Mouse (Mus musculus): ENCODE results near the gene Heatr3. TPM values are rescaled to one million over a fixed set of nuclear protein-coding genes. Genes with fewer than 3 reads are reported as not detected.
A peak's percentile ranks its signal among the peaks of the same experiment; 100 is the strongest.
"Not testable (repeated sequence)": the region's sequence is repeated elsewhere in the genome, so short reads cannot be mapped to it uniquely, and the experiment has no call there.

The Heatr3 gene
- polyA plus RNA-seq, 1 experiment from 2014 or later = 50.8 TPM

DNA sequence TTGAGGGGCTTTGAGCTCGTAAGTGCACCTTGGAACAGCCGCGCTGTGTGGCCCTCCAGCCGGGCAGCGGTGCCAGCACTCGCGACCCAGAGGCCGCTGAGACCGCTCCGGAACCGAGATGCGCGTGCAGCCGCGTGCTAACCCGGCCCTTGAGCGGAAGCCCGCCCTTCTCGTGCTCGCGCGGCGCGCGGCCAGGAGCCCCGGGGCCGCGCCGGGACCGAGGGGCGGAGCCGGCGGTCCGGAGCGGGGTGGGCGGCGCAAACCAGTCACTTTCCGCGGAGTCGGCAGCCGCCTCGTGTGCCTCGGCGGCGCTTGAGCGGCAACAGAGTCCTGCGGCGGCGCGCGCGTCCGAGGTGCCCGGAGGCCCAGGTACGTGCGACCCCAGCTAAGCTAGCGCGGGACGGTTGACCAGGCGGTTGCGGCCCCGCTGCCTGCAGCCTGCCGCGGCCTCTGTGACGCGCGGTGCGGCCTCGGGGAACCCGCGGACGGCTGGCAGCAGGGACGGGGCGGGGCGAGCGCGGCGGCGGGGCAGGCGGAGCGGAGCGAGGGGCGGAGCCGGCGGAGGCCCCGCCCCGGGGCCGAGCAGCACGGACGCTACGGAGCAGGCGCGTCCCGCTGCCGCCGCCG is 61.4 kb downstream of the Heatr3 start, which contains the start of gene Tent4b:
Gene Tent4b (plus strand): TSS at position 269 of the 627 bp plus-strand sequence.
- Histone ChIP-seq H3K36me3 (ENCODE audit: control insufficient read depth, insufficient read depth, low read length) (no peaks in the 10 kb centered on the region), H3K4me2 (ENCODE audit: low read depth, low read length, severe bottlenecking) (peak within 1 kb of the TSS; percentile 94), H3K4me3 (ENCODE audit: low read depth, low read length) (peak within 1 kb of the TSS; percentile 94), H3K4me1 (replicated peaks; ENCODE audit: control insufficient read depth, insufficient read depth, low read length) (peaks cover 6% of the 10 kb centered on the region), H3K27ac (ENCODE audit: low read depth, low read length) (peak within 1 kb of the TSS; percentile 92), H3K9ac (ENCODE audit: low read length) (peak within 1 kb of the TSS; percentile 79), H3K27me3 (ENCODE audit: control insufficient read depth, insufficient read depth, low read length) (no peaks in the 10 kb centered on the region), H3K9me3 (ENCODE audit: control insufficient read depth, low read length) (no peaks in the 10 kb centered on the region)
- under 1% methylated on average over 76 of the region's 97 CpGs for WGBS
- peak; percentile 90 for ATAC-seq (replicated peaks; ENCODE audit: low FRiP score)
- DNase-seq (ENCODE audit: low spot score) = peak; percentile 95

DNA sequence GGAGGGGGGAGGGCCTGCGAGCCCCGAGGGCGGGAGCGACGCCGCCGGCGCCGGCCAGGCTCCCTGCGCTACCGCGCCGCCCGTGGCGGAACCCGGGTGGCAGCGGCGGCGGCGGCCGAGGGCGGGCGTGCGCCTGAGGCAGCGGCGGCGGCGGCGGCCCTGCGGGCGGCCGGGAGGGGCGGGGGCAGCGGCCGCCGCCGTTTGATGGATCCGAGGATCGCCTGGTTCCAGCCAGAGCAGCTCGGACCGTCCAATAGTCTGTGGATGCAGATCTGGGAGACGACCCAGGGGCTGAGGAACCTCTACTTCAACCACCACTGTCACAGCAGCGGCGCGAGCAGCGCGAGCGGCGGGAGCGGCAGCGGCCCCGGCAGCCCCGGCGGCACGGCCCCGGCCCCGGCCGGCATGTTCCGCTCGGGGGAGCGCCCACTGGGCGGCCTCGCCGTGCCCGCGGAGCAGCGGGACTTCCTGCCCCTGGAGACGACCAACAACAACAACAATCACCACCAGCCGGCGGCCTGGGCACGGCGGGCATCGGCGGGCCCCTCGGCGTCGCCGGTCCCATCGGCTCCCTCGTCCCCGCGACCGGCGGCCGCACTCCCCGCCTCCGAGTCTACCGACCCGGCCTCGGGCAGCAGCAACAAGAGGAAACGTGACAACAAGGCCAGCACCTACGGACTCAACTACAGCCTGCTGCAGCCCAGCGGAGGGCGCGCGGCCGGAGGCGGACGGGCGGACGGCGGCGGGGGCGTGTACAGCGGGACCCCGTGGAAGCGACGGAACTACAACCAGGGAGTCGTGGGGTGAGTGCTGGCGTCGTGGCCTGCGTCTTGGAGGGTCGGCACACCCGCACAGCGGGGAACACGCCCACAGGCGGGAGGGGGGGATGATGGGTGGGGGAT is 62.3 kb downstream of the Heatr3 start:
- H3K27ac ChIP-seq (ENCODE audit: low read depth, low read length) = peak overlapping the region; percentile 92; the same call in 1 of the 2 replicates
- no peaks in the 10 kb centered on the region for H3K27me3 ChIP-seq (ENCODE audit: control insufficient read depth, insufficient read depth, low read length)
- no peaks in the 10 kb centered on the region for H3K9me3 ChIP-seq (ENCODE audit: control insufficient read depth, low read length)
- peak; percentile 77 for DNase-seq (ENCODE audit: low spot score)
- peak overlapping the region; percentile 94 for H3K4me2 ChIP-seq (ENCODE audit: low read depth, low read length, severe bottlenecking)
- peak overlapping the region; percentile 94 for H3K4me3 ChIP-seq (ENCODE audit: low read depth, low read length)
- ATAC-seq (replicated peaks; ENCODE audit: low FRiP score) = peak; percentile 39
- H3K36me3 ChIP-seq (ENCODE audit: control insufficient read depth, insufficient read depth, low read length) = no peaks in the 10 kb centered on the region
- peak overlapping the region; percentile 79 for H3K9ac ChIP-seq (ENCODE audit: low read length)
- H3K4me1 ChIP-seq (replicated peaks; ENCODE audit: control insufficient read depth, insufficient read depth, low read length) = peaks cover 7% of the 10 kb centered on the region
- under 1% methylated on average over 78 of the region's 117 CpGs for WGBS

DNA sequence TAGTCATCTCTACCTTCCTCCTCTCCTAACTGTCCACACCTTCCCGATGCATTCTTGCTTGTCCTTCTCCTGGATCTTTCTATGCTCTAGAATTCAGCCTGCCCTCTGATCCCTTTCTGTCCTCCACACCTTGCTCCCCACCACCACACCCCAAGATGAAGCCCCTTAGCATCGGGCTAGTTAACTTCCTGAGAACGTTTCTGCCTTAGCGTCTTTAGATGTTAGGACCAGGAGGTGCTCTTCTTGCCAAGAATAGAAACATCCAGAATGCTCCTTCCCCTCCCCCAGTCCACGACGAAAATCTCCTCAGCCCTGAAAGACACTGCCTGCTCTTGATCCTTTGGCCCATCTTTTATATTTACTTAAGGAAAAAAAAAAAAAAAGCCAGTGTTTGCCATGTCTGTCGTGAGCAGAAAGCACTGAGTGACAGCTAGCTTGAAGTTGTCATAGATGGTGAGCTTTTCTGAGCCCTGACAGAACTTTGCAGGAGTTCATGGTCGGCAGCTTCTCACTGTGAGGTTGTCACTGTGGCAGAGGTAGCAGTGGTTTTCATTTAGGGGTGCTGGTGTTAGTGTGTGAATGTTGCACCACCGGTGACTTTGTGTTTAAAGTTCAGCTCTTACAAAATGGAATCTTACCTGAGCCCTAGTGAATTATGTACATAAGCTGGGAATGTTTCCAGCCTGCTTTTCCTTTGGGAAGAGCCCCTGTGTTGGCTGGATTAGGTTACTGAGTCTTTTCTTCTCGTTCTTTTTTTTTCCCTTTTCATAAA is 63.3 kb downstream of the Heatr3 start:
- WGBS = 29% methylated on average over 10 of the region's 10 CpGs
- Histone ChIP-seq H3K9me3 (ENCODE audit: control insufficient read depth, low read length) (no peaks in the 10 kb centered on the region), H3K27me3 (ENCODE audit: control insufficient read depth, insufficient read depth, low read length) (no peaks in the 10 kb centered on the region), H3K27ac (ENCODE audit: low read depth, low read length) (no peak overlapping the region), H3K4me3 (ENCODE audit: low read depth, low read length) (peak overlapping the region; percentile 94), H3K4me1 (replicated peaks; ENCODE audit: control insufficient read depth, insufficient read depth, low read length) (peaks cover 8% of the 10 kb centered on the region), H3K36me3 (ENCODE audit: control insufficient read depth, insufficient read depth, low read length) (no peaks in the 10 kb centered on the region), H3K4me2 (ENCODE audit: low read depth, low read length, severe bottlenecking) (peak overlapping the region; percentile 94), H3K9ac (ENCODE audit: low read length) (peak overlapping the region; percentile 79)
- DNase-seq (ENCODE audit: low spot score) (no peak), ATAC-seq (replicated peaks; ENCODE audit: low FRiP score) (no peak)

DNA sequence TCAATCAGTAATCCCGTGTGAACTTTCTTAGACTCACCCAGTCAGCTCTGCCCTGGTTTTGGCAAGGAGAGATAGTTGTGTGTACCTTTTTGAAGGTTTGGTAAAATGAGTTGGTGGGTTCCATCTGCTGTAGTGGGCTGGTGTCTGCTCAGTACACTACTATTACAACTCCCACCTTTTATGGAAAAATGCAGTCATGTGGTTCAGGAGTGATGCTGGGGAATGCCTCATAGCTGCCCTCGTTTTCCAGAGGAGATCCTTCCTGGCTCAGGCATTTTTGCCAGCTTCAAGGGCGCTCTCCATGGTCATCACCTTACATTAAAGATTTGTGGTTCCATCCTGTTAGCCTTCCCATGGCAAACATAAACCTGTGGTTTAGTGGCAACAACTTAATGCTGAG is 64.0 kb downstream of the Heatr3 start:
- Histone ChIP-seq H3K36me3 (ENCODE audit: control insufficient read depth, insufficient read depth, low read length) (no peaks in the 10 kb centered on the region), H3K9me3 (ENCODE audit: control insufficient read depth, low read length) (no peaks in the 10 kb centered on the region), H3K4me2 (ENCODE audit: low read depth, low read length, severe bottlenecking) (peak overlapping the region; percentile 94; the same call in 1 of the 2 replicates), H3K27ac (ENCODE audit: low read depth, low read length) (no peak overlapping the region), H3K4me3 (ENCODE audit: low read depth, low read length) (no peak overlapping the region), H3K9ac (ENCODE audit: low read length) (no peak overlapping the region), H3K4me1 (replicated peaks; ENCODE audit: control insufficient read depth, insufficient read depth, low read length) (peaks cover 8% of the 10 kb centered on the region), H3K27me3 (ENCODE audit: control insufficient read depth, insufficient read depth, low read length) (no peaks in the 10 kb centered on the region)
- 38% methylated on average over 3 of the region's 3 CpGs for WGBS
- ATAC-seq (replicated peaks; ENCODE audit: low FRiP score) = no peak
- DNase-seq (ENCODE audit: low spot score) = no peak

DNA sequence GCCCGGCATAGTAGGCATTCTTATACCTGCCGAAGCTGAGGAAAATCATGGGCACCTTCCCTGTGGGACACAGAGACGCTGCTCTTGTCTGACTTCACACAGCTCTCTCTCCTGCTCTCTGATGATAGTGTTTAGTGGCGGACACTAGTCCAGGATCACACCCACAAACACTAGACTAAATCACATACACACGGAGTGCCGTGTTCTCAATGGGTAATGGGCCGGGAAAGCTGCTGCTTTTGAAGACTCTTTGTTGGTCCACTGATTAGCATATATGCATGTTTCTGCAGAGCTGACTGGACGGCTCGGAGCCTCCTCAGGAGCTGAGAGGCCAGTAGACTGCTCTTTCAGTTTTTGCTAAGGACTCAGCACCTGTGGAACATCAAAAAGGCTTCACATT is 68.4 kb downstream of the Heatr3 start:
- no peak for DNase-seq (ENCODE audit: low spot score)
- no peak overlapping the region for H3K4me2 ChIP-seq (ENCODE audit: low read depth, low read length, severe bottlenecking)
- no peak for ATAC-seq (replicated peaks; ENCODE audit: low FRiP score)
- no peak overlapping the region for H3K9ac ChIP-seq (ENCODE audit: low read length)
- no peak overlapping the region for H3K4me3 ChIP-seq (ENCODE audit: low read depth, low read length)
- H3K4me1 ChIP-seq (replicated peaks; ENCODE audit: control insufficient read depth, insufficient read depth, low read length) = peaks cover 6% of the 10 kb centered on the region
- H3K9me3 ChIP-seq (ENCODE audit: control insufficient read depth, low read length) = no peaks in the 10 kb centered on the region
- H3K27ac ChIP-seq (ENCODE audit: low read depth, low read length) = no peak overlapping the region
- H3K27me3 ChIP-seq (ENCODE audit: control insufficient read depth, insufficient read depth, low read length) = no peaks in the 10 kb centered on the region
- 77% methylated on average over 9 of the region's 9 CpGs for WGBS
- no peaks in the 10 kb centered on the region for H3K36me3 ChIP-seq (ENCODE audit: control insufficient read depth, insufficient read depth, low read length)

DNA sequence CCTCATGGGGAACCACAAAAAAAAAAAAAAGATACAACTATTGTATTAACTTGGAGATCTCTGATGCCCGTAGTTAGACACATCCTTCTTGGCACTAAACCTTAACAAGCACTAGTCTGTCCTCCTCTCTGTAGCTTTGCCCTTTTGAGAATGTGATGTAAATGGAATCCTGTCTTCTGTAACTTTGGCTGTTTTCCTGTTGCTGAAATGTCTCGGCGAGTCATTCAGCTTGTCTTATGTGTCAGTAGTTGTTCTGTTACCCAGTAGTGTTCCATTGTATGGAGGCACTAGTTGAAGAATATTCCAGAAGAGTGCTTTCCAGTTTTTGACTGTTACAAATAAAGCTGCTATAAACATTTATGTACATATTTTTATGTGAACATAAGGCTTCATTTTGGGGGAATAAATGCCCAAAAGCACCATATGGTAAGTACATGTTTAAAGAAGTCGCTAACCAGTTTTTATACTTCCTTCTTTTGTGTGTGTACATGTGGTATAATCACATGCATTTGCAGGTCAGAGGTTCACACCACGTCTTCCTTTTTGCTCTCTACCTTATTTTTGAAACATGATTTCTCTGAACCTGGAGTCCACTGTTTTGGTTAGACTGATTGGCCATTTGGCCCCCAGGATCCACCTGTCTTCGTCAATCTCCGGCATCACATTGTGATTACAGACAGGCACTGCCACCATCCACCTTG is 69.6 kb downstream of the Heatr3 start:
- WGBS = 92% methylated on average over 7 of the region's 7 CpGs
- no peak overlapping the region for H3K4me3 ChIP-seq (ENCODE audit: low read depth, low read length)
- no peak overlapping the region for H3K4me2 ChIP-seq (ENCODE audit: low read depth, low read length, severe bottlenecking)
- no peak overlapping the region for H3K9ac ChIP-seq (ENCODE audit: low read length)
- no peak for ATAC-seq (replicated peaks; ENCODE audit: low FRiP score)
- no peak overlapping the region for H3K27ac ChIP-seq (ENCODE audit: low read depth, low read length)
- H3K27me3 ChIP-seq (ENCODE audit: control insufficient read depth, insufficient read depth, low read length) = no peaks in the 10 kb centered on the region
- H3K4me1 ChIP-seq (replicated peaks; ENCODE audit: control insufficient read depth, insufficient read depth, low read length) = 0 out of 2 replicates have a peak, but pooled peaks cover 2% of the 10 kb centered on the region
- H3K9me3 ChIP-seq (ENCODE audit: control insufficient read depth, low read length) = no peaks in the 10 kb centered on the region
- H3K36me3 ChIP-seq (ENCODE audit: control insufficient read depth, insufficient read depth, low read length) = no peaks in the 10 kb centered on the region
- DNase-seq (ENCODE audit: low spot score) = no peak

DNA sequence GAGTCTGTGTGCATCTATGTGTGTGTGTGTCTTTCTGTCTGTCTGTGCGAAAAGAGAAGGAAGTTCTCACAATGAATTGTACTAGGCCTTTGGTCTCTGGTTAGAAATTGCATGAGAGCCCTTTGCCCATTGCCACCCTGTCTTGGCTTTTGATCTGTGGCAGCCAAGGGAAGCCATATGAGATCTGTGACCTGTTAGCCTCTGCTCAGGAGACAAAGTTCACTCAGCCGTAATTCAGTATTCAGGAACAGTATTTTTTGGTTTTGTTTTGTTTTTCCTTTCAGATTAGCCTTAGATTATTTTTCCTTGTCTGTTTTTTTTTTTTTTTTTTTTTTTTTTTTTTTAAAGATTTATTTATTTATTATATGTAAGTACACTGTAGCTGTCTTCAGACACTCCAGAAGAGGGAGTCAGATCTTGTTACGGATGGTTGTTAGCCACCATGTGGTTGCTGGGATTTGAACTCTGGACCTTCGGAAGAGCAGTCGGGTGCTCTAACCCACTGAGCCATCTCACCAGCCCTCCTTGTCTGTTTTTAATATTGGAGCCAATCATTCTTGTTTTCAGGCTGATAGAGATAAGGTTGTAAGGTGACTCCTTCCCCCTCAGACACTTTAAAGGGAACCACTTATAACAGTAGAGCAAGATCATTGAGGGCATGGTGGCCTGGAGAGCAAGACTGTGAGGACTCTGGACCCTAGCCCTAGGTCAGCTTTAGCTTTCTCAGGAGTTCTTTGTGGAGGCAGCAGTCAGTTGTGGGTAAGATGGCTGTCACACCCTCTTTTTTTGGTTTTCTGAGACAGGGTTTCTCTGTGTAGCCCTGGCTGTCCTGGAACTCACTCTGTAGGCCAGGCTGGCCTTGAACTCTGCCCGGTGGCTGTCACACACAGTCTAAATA is 72.5 kb downstream of the Heatr3 start:
- H3K4me3 ChIP-seq (ENCODE audit: low read depth, low read length); H3K4me2 ChIP-seq (ENCODE audit: low read depth, low read length, severe bottlenecking); DNase-seq (ENCODE audit: low spot score); H3K27ac ChIP-seq (ENCODE audit: low read depth, low read length); H3K4me1 ChIP-seq (replicated peaks; ENCODE audit: control insufficient read depth, insufficient read depth, low read length); H3K27me3 ChIP-seq (ENCODE audit: control insufficient read depth, insufficient read depth, low read length); ATAC-seq (replicated peaks; ENCODE audit: low FRiP score); H3K9me3 ChIP-seq (ENCODE audit: control insufficient read depth, low read length); H3K36me3 ChIP-seq (ENCODE audit: control insufficient read depth, insufficient read depth, low read length); H3K9ac ChIP-seq (ENCODE audit: low read length): not testable (repeated sequence)
- 92% methylated on average over 5 of the region's 6 CpGs for WGBS

Measured in forebrain, embryonic 11.5 days (tissue).